Mouse (Mus musculus) mouse trophoblast stem cell (cell line): ENCODE measurements around the gene Napsa.

Source experiments
- in situ Hi-C, 2 experiments: fragments of 300-500 bp; cut with MseI, MboI; formaldehyde crosslinking; loops; 2 replicates in 1 of 2; 3 replicates in 1 of 2; pipeline ENCODE4 v1.15.1; 2025

Gene Napsa

DNA sequence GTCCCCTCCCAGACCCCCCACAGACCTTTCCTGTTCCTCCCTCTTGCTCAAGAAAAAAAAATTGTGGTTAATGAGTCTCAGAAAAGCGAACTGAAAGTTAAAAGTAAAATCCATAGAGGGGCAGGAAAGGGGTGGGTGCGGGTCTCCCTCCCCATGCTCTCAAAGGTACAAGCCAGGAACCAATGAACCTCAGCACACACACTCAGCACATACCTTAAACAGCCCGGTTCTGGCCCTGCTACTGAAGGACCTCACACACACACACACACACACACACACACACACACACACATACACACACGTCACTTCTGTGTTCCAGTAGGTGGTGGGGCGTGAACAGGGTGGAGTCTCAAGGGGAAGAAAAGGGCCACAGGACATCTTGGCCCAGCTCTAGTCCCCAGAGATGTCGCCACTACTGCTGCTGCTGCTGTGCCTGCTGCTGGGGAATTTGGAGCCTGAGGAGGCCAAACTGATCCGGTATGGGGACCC, at the start of gene Napsa:
TSS of gene Napsa (plus strand) at position 168 of the 489 bp plus-strand sequence.
- in situ Hi-C loops, result no loop called here

DNA sequence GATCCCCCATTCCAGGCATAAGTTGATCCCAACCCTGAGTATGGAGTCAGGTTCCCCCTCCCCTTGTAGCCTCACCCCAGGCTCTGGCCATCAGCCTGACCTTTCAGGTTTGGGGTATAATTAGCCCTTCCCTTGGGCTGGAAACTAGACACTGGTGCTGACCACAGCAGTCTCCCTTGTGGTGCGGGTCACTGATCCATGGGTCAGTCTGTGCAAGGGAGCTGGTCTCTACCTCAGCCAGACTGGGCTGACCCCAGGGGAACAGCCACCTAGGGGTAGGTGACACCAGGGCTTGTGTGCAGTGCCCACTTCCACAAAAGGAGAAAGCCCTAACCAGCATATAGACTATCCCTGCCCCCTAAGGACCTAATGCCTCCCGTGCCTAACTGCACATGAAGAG, 49.1 kb upstream of the Napsa start:
- in situ Hi-C loops, result no loop called here

DNA sequence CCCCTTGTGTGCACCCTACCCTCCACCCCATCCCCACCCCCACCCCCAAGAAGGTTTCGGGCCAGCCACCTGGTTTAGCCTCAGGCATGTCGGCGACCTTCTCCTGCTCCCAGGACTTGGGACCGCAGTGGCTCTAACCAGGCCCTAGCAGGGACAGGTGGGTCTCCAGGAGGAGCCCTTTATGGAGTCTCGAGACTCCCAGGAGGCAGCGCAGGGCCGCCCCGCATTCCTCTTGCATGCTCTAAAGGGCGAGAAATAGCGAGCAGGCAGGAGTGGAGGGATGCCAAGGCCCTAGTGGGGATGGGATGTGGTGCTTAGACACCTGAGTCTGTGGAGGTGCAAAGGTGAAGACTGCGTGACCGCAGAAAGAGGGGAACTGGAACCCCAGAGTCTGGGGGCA, 47.7 kb upstream of the Napsa start, which contains the start of gene Mybpc2:
TSS of gene Mybpc2 (minus strand) at position 155 of the 400 bp plus-strand sequence.
- in situ Hi-C loops, result no loop called here

DNA sequence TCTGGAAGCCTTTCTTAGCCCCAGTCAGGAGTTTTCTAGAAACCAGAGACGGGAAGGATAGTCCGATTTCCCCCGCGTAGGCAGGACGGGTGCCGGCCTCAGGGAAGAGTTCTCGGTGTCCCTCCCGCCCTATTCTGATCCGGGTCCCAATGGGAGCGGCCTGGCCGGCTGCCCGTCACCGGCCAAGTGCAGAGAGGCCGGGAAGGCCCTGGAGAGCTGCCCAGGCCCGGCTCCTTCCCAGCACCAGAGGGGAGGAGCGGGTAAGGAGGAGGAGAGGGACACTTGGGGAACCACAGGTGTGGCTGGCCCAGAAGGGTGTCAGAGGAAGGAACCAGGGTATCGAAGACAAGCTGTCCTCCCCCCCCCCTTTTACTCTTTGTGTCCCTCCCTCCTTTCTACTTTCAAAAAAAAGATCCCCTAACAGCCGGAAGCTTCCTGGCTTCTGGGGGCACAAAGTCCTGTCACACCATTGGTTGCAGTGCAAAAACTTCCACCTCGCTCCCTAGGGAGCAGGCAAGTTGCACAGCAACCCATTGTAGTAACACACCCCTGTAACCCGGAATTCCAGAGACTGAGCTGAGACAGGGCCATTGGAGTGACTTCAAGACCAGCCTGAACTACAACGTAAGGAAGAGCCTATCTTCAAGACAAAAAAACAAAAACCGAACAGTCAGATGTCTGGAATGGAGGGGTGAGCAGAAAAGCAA, 46.9 kb upstream of the Napsa start:
- in situ Hi-C loops, result loop anchor here in 1 of 2 experiments (5.0 kb wide), 1 partner anchor 37 kb away; no protein-coding TSS in a partner anchor

DNA sequence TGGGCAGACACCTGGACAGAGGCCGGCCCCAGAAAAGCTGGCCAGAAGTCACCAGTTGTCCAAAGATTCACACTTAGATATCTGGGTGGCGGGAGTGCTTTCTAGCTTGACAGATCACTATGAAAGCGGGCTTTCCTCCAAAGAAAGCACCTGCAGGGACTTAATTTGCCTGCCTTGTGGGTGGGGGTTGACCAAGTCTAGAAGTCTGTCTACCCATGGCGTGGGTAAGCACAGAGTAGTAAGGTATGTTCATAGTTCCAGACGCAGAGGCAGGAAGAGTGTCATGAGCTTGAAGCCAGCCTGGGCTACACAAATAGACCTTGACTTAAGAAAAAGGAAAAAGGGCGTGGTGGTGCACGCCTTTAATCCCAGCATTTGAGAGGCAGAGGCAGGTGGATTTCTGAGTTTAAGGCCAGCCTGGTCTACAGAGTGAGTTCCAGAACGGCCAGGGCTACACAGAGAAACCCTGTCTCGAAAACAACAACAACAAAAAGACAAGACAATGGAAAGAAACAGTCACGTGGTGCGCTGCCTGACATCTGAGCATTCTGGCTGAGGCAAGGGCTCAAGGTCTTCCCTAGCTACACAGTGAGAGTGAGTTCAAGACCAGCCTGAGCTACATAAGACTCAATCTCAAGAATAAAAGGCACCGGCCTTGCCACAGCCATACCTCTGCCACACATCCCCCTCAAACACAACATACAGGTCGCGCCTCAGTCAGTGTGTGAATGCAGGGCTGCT, 45.6 kb upstream of the Napsa start:
- in situ Hi-C loops, result loop anchor here in 1 of 2 experiments (5.0 kb wide), 1 partner anchor 36 kb away; no protein-coding TSS in a partner anchor

DNA sequence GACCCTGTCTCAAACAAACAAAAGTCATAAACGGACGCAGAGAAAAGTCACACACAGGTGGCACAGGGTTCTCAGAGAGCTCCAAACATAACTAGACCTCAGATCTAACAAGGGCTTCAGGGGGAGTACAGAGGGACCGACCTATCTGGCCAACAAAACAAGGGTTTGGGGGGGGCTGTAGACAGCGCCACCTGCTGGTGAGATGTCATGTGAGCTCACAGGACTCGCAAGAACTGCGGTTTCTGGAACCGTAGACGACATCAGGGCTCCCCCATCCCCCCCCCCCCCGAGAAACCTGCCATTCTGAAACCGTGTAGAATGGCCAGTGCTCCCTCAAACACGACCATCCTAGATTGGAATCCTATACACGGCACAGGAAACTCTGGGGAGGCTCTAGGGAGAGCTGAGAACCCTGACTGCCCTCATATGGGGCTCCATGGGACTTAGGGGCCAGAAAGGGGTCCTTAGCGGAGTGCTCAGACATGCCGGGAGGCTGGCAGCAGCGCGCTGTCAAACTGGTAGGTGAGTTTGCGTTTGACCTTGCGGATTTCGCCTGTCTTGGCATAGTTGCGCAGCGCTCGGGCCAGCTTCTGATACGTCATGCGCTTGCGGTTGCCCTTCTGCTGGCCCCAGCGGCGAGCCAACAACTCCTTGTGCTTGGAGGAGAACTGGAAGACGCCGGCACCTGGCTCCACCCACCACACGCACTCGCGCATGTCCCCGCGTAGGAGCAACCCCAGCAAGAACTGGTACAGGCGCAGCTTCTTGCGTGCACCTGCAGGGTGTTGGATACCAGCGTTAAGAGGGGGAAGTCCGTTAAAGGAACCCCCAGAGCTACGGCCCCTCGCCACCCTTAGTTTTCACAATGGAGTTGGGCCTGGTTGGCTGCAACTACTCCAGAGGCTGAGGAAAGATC, 44.4 kb upstream of the Napsa start:
- in situ Hi-C loops, result loop anchor here in 1 of 2 experiments (5.0 kb wide), 1 partner anchor 35 kb away; no protein-coding TSS in a partner anchor

DNA sequence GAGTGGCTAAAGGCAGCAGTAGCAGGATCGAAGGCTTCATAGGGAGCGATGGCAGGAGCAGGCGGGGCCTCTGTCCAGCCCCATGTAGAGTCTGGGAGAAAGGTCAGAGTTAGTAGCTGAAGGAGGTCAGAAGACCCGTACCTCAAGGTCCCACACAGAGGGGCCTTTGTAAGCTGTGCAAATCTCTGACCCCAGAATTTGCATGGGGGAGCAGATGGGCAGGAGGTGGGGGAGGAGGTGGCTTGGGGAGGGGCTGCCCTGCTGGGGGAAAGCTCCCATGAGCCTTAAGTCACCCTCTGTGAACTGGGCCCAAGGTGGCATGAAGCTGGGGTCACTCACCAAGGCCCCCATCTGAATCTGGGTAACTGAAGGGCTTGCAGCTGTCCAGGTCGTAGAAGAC, 42.7 kb upstream of the Napsa start:
- in situ Hi-C loops, result loop anchor here in 1 of 2 experiments (5.0 kb wide), 1 partner anchor 33 kb away; no protein-coding TSS in a partner anchor

DNA sequence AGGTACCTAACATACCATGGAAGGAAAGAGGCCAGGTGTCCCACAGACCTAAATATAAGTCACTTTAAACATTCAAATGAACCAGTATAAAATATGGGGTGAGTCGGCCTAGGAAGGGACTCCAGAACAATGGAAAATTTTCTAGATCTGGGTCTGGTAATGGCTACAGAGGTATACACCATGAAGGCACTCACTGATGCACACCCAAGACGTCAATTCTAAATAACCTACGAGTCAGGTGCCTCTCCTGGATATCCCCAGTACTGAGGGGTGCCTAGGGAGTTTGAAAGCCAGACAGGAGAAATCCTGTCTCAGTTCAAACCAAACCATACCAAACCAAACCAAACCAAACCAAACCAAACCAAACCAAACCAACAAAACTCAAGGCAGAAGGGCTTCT, 41.7 kb upstream of the Napsa start:
- in situ Hi-C loops, result no loop called here

DNA sequence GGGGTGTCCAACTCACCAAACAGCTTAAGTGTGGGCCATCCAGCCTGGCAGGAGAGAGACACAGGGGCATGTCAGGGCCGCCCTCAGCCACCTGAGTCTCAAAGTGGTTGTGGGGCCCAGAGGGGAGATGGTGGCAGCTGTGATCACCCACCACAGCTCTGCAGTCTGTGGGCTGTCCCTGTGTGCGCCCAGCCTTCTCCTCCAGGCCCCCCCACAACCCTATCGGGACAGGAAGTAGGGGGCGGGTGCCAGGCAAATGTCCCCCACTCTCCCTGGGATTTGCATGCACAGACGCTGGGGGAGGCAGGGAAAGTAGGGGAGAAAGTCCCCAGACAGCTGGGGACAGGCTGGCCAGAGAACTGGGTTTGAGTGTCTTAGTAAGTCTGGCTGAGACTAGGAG, 41.0 kb upstream of the Napsa start:
- in situ Hi-C loops, result no loop called here

DNA sequence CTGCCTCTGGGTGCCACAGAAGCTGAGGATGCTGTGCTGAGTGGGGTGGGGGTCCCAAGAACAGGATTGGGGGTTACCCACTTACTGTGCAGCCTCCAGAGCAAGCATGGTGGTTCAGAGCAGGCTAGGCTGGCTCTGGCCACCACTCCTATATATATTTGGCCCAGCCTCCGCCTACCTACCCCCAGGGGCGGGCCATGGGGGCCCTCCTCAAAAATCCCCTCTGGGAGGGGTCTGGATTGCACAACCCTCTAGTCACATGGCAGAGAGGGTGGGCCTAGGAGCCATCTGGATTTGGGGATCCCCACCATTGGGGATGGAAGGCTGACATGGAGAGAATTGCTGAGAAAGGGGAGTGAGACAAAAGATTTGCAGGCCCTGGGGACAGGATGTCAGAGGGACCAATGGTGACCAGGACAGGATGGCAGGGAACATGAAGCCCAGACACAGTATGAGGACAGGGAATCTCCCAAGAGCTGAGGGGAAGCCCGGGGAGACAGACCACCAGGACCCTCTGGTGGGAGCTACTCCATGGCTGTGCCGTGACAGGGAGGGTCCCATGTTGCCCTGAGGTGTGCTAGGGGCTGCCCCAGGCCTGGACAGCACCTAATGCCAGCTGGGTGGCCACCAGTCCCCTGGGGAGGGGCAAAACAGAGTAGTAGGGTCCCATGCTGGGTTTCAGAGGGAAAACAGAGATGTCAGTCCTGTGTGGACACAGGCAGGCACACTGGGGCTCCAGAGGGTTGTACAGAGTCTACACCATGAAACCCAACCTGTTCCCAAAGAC, 40.0 kb upstream of the Napsa start, which contains the start of gene Spib:
TSS of gene Spib (minus strand) at position 126 of the 787 bp plus-strand sequence.
- in situ Hi-C loops, result no loop called here

DNA sequence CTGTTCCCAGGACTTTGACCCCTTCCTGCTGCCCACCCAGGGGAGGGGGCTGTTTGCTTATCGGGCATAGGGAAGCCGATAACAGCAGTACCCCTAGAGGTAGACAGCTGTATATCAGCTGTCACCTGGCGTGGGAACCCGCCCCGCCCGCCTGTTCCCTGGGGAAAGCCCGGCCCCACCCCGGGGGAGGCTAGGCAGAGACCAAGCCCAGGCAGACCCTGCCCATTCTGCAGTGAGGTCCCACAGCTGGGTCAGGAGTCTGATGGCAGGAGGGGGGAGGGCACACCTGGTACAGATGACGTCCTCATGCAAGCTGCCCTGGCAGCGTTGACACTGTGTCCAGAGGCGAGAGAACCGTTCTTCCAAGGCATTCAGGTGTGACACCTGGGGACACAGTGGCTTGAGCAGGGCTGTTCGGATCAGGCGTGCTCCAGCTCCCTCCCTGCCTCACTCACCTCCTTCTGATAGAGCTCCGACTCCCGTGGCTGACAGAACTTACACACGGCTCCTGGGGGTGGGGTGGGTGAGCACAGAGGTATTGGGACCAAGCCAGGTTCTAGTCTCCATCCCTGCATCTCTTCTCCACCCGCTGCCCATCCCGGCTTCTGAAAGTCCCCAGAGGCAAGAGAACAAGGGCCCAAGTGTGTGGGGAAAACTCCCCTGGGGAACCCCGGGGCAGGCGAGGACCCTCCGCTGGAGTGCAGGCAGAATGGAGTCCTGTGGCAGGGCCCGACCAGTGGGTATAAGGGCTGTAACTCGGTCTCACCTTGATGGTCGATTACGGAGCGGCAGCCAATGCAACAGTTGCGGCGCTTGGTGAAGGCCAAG, 39.0 kb upstream of the Napsa start:
- in situ Hi-C loops, result no loop called here

DNA sequence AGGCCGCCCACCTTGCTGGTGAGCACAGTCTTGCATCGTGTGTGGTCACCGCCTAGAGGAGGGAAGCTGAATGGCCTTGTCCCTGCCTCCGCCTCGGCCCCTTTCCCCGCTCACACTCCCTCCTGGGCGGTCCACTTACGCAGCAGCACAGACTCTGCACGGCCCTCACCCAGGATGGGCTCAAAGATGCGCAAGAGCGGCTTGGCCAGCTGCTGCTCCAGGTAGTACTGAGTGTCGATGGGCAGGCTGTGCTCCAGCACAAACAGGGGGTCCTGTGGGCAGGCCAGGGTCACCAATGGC, 38.5 kb upstream of the Napsa start:
- in situ Hi-C loops, result no loop called here

DNA sequence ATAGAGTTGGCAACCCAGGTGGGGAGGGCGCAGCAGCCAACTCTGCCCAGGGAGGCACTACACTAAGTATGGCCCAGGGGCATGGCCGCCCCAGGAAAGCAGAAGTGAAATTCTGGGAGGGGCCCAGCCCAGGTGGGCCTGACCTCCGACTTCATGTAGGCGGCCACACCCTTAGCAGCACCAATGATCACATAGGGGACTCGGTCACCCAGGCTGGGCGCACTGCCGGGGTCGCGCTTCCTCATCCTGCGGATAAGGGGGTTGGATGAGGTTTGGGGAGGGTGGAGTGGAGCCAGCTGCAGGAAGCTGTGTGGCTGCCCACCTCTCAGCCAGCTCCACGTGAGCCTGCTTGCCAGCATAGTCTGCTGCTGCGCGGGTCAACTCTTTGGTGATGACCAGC, 37.9 kb upstream of the Napsa start:
- in situ Hi-C loops, result no loop called here

DNA sequence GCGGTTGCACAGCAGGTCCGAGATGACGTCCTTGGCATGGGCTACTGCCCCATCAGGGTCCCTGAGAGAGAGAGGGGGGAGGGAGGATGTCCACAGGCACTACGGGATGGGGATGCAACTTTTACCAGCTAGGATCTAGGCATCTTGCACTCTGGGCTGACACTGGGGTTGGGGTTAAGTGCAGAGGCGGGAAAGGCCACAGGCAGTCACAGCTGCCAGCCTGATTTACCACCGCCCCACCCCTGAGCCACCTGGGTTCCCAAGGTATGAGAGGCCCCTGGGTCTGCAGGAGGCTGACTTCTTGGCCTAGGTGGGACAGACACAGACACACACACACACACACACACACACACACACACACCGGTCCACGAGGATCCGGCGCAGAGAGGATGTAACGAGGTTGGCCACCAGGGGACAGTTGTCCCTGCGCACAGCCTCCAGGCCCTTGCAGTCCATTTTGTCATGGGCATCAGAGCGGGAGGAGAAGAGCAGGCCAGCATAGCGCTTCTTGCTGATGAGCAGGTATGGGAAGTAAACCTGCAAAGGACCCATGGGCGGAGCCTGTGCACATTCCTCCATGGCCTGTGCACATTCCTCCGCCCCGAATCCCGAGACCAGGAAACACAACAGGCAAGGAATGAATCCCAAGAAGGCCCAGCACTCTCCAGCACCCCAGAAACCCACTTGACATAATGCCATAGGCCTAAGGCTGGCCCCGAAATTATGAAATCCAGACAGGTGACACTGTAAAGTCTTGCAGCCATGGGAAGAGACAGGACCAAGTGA, 37.3 kb upstream of the Napsa start:
- in situ Hi-C loops, result no loop called here

DNA sequence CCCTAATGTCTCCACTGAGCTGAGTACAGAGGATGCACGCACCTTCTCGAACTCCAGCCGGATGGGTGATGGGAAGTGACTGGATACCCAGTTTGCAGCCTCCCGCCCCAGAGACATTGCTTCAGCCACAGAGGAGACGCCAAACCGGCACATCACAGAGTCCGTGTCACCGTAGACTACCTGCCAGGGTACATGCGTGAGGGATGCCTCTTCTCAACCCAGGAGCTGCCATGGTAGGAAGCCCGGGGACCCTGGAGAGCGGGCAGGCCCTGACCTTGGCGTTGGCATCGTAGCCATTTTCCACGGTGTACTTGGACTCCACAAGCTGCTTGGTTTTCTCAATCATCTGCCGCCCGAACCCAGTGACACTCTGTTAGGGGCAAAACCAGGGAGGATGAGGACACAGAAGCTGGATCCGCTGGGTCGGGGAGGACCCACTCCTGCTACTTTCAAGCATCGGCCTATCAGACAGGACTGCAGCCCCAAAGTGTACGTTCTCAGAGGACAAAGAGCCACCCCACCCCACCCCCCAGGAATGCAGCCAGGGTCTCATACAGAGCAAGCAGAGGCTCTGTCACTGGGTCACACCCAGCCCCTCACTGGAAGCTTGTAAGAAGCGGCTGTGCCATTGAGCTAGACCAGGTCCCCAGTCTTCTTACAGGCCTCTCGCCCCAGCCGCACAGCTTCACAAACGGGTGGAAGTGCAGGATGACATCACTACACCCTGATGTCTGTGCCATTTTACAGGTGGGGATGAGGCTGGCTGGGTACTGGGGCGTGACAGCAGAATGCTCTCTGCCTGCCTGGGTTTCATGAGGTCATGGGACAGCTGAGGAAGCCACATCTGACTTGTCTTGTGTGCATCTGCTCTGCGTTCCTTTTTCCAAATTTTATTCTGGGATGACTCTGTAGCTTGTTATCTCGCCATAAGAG, 36.3 kb upstream of the Napsa start:
- in situ Hi-C loops, result no loop called here

DNA sequence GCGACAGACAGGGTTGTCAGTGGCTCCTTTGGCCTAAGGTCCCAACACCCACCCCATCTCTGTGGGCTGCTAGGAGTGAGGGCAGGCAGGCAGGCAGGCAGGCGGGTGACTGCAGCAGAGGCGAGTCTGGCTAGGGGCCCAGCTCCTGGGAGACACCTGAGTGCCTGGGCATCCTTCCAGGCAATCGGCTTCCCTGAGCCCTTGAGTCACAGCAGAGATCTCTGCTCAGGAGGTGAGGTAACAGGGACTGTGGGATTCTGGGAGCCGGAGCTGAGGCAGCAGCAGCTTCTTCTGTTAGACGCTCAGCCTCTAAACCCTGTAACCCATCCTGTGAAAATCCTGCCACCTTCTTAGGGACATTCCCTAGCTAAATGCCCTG, 35.6 kb upstream of the Napsa start:
- in situ Hi-C loops, result no loop called here

DNA sequence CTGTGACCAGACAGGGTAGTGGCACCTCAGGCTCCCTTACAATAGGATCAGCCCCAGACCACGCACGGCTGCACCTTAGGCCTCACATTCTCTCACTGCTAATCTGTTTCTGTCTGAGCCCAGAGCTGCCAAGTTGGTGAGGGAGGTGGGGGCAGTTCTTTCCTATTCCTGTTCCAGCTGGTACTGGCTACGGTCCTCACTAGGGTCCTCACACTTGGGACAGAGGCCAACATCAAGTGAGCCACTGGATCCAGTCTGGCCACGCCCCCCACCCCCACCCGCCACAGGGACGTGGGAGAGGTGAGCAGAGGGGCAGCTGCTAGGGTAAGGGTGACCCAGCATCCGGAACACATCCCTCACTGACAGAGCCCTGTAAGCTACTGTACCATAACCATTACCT, 35.2 kb upstream of the Napsa start:
- in situ Hi-C loops, result no loop called here

DNA sequence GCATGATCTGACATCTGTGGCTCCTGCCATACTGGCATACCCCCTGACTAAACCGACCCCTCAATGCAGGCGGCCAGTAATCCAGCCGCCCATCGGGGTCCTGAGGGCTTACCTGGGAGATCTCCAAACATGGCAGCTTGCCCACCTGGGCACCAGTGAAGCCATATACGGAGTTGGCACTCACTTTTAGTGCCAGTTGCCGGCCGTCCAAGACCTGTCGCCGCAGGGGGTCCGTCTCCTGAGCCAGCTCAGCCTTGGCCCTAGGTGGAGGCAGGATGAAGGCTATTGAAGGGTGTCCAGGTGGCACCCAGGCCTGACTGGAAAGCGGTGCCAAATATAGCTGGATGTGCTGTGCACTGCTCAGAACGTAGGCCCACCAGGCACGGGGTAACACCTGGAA, 34.7 kb upstream of the Napsa start:
- in situ Hi-C loops, result no loop called here
